Mouse (Mus musculus): ENCODE measurements around the gene Hps5.

DNA sequence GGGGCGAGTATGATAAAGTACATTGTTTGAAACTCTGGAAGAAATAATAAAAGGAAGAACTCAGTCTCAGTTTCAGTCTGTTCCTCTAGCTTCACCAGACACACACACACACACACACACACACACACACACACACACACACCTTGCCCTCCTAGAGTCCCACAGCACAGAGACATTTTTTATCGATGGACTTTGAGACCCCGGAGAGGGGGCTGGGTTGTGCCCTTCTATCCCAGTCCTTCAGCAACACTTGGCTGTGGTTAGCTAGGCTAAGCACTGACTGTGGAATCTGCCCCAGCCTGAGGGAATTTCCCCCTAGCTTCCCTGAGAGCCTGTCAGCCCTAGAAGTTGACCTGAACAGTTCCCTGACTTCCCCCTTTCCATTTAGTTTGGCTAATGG, 72.0 kb downstream of the Hps5 start:
- no peak for TF ChIP-seq GATA1 (IDR thresholded peaks at IDR 0.05; ENCODE audit: borderline replicate concordance, low read length)
- no peak for TF ChIP-seq FLI1 (IDR thresholded peaks at IDR 0.05; ENCODE audit: low read length)
